8 mouse cellular contexts compared by ENCODE assay signal in the genomic region with DNA sequence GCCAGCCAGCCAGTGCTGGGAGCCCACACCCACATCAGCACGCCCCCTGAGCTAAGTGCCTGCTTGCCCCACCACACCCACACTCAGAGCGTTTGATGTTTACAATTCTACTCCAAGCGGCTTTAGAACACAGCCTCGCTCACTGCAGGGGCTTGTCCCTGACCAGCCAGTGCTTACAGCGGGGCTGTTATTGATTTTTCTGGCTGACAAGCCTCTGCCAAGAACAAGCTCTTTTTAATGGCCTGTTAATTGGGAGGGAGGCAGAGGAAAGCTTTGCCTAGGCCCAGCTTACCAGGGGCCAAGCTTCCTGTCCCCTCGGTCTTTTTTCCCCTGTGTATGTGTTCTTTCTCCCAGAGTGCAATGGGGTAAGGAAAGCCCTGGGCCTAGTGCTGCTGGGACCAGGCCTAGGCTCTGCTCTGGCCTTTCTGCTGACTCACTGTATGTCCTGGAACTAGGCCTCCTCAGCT. TPM values are rescaled to one million over a fixed set of nuclear protein-coding genes. Genes with fewer than 3 reads are reported as not detected.
DNase-seq lines count a peak whose midpoint lies in the region; ATAC-seq lines count a peak whose summit lies in the region.

No protein-coding gene starts in this region.

- 0 out of 2 replicates have a peak, but pooled peaks cover 4% of the 10 kb centered on the region for H3K27me3 ChIP-seq in kidney, embryonic 15.5 days
- no peaks in the 10 kb centered on the region for H3K27me3 ChIP-seq in forebrain, embryonic 16.5 days (replicated peaks; ENCODE audit: control insufficient read depth, insufficient read depth, low read length)
- no peaks in the 10 kb centered on the region for H3K27me3 ChIP-seq in intestine, embryonic 16.5 days (replicated peaks; ENCODE audit: control insufficient read depth, insufficient read depth, low read length)

- WGBS in kidney, embryonic 15.5 days = 23% methylated on average over 6 of the region's 6 CpGs
- WGBS in forebrain, embryonic 16.5 days = 7% methylated on average over 6 of the region's 6 CpGs
- 14% methylated on average over 6 of the region's 6 CpGs for WGBS in intestine, embryonic 16.5 days

- no peaks in the 10 kb centered on the region for H3K36me3 ChIP-seq in kidney, embryonic 15.5 days
- no peaks in the 10 kb centered on the region for H3K36me3 ChIP-seq in forebrain, embryonic 16.5 days (ENCODE audit: control insufficient read depth, insufficient read depth)
- no peaks in the 10 kb centered on the region for H3K36me3 ChIP-seq in intestine, embryonic 16.5 days (ENCODE audit: control insufficient read depth, insufficient read depth, low read length)

- H3K4me2 ChIP-seq in kidney, embryonic 15.5 days = peak overlapping the region; percentile 27
- no peak overlapping the region for H3K4me2 ChIP-seq in forebrain, embryonic 16.5 days (ENCODE audit: low read length)
- peak overlapping the region; percentile 26 for H3K4me2 ChIP-seq in intestine, embryonic 16.5 days (ENCODE audit: low read depth, low read length)

- 0 out of 2 replicates have a peak overlapping the region, but pooled peaks have one; percentile 10 for H3K27ac ChIP-seq in kidney, embryonic 15.5 days
- peak overlapping the region; percentile 11; the same call in 1 of the 2 replicates for H3K27ac ChIP-seq in forebrain, embryonic 16.5 days (ENCODE audit: low read length)
- peak overlapping the region; percentile 14; the same call in 1 of the 2 replicates for H3K27ac ChIP-seq in intestine, embryonic 16.5 days (ENCODE audit: low read length)

- DNase-seq in kidney, postnatal 14 days = no peak
- DNase-seq in adrenal gland, postnatal 36 days = peak; percentile 48 to 62
- peak; percentile 93 for DNase-seq in lung, postnatal 36 days
- no peak for DNase-seq in spleen, adult 12 weeks (ENCODE audit: low spot score)

- H3K9ac ChIP-seq in kidney, embryonic 15.5 days = 0 out of 2 replicates have a peak overlapping the region, but pooled peaks have one; percentile 2
- H3K9ac ChIP-seq in forebrain, embryonic 16.5 days (replicated peaks; ENCODE audit: low read depth, low read length) = no peak overlapping the region
- H3K9ac ChIP-seq in intestine, embryonic 16.5 days (ENCODE audit: low read depth, low read length) = peak overlapping the region; percentile 47

- H3K4me1 ChIP-seq in kidney, embryonic 15.5 days = peaks cover 32% of the 10 kb centered on the region
- peaks cover 20% of the 10 kb centered on the region for H3K4me1 ChIP-seq in forebrain, embryonic 16.5 days (replicated peaks; ENCODE audit: control insufficient read depth, insufficient read depth, low read length)
- peaks cover 13% of the 10 kb centered on the region for H3K4me1 ChIP-seq in intestine, embryonic 16.5 days (ENCODE audit: control insufficient read depth, insufficient read depth, low read length)

- H3K4me3 ChIP-seq in kidney, embryonic 15.5 days (replicated peaks) = peak overlapping the region; percentile 1; the same call in 1 of the 2 replicates
- H3K4me3 ChIP-seq in forebrain, embryonic 16.5 days (replicated peaks; ENCODE audit: low read length) = no peak overlapping the region
- H3K4me3 ChIP-seq in intestine, embryonic 16.5 days (ENCODE audit: low read length) = peak overlapping the region; percentile 23

- no peaks in the 10 kb centered on the region for H3K9me3 ChIP-seq in kidney, embryonic 15.5 days (replicated peaks)
- no peaks in the 10 kb centered on the region for H3K9me3 ChIP-seq in forebrain, embryonic 16.5 days (ENCODE audit: control insufficient read depth, low read length)
- H3K9me3 ChIP-seq in intestine, embryonic 16.5 days (ENCODE audit: control insufficient read depth, low read length) = no peaks in the 10 kb centered on the region

- no peak for ATAC-seq in kidney, embryonic 15.5 days (replicated peaks; ENCODE audit: low FRiP score)
- peak; percentile 86 for ATAC-seq in forebrain, embryonic 16.5 days
- peak; percentile 60 for ATAC-seq in intestine, embryonic 16.5 days
- ATAC-seq in megakaryocyte progenitor cell, adult 5-6 weeks (replicated peaks; ENCODE audit: poor library complexity) = no peak

RNA-seq across cellular contexts. Expression of a gene that starts 1.9 kb away (rescaled TPM):
- polyA plus RNA-seq in kidney, embryonic 15.5 days (2015; fragmentation: Nextera tagmentation; extraction: Ambion mirVana) = 4.8 and 8.0 TPM in 2 replicates
- total RNA-seq in adrenal gland, postnatal 36 days (2021) = 100 to 1,000 TPM; 106 to 228 TPM
- 3.7 and 4.8 TPM in 2 replicates for polyA plus RNA-seq in forebrain, embryonic 16.5 days (2015; fragmentation: Nextera tagmentation; extraction: Ambion mirVana)
- 11.3 and 11.8 TPM in 2 replicates for polyA plus RNA-seq in intestine, embryonic 16.5 days (2015; fragmentation: Nextera tagmentation; extraction: Ambion mirVana)
- total RNA-seq in megakaryocyte progenitor cell, adult 5-6 weeks (2015) = 0.20 TPM in 1 of 2 replicates, not detected in the other
- total RNA-seq in megakaryocyte progenitor cell, adult 5-6 weeks (2017) = not detected in 2 replicates

Comparison
In these comparisons a context has a peak if more than half of its experiments do, and no peak if none do; other contexts are left out.
1. ATAC-seq: peak in forebrain, embryonic 16.5 days (single experiment) and intestine, embryonic 16.5 days (single experiment); none in kidney, embryonic 15.5 days (single experiment) and megakaryocyte progenitor cell, adult 5-6 weeks (single experiment).
2. DNase-seq: peak in adrenal gland, postnatal 36 days (2 of 2) and lung, postnatal 36 days (single experiment); none in kidney, postnatal 14 days (single experiment) and spleen, adult 12 weeks (single experiment).
3. Peak in every context shown above with its lines, with median percentiles within 50 percentile points of each other: H3K27ac ChIP-seq.